Mouse (Mus musculus): ENCODE results near the gene Prr12.

DNA sequence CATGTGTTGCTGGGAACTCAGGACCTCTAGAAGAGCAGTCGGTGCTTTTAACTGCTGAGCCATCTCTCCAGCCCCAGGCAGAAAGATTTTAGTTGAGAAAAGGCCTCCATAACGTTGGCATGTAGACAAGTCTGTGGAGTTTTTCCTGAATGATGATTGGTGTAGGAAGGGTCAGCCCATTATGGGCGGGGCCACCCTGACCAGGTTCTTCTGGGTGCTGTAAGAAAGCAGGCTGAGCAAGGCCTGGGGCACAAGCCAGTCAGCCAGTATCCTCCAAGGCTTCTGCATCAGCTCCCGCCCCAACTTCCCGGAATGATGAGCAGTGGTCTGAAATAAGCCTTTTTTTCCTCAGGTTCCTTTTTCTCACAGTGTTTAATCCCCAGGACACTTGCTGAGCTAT is 28.3 kb upstream of the Prr12 start:
- TF ChIP-seq CTCF (IDR thresholded peaks at IDR 0.05; ENCODE audit: extremely low read depth, insufficient read depth, insufficient read length, insufficient replicate concordance) (no peak), POLR2A (IDR thresholded peaks at IDR 0.05; ENCODE audit: low read depth, low read length) (no peak)
